Mouse (Mus musculus) kidney, embryonic 14.5 days (tissue): ENCODE results near the gene Ubac1. TPM values are rescaled to one million over a fixed set of nuclear protein-coding genes. Genes with fewer than 3 reads are reported as not detected.

Source experiments
- ATAC-seq: fragments of 200-750 bp; cut with Nextera tagmentation; 2 replicates; pipeline ENCODE4 v1.8.0; 2017; ENCODE audit warnings: moderate number of reproducible peaks, mild to moderate bottlenecking, moderate TSS enrichment, moderate library complexity; ENCODE audit not compliant: low FRiP score, low TSS enrichment
- H3K27ac ChIP-seq: fragments of 300-500 bp; sonication (generic); 2 replicates; pipeline ENCODE4 v1.5.1; 2014; ENCODE audit warnings: low read depth, mild to moderate bottlenecking, low read length, moderate library complexity, mixed read lengths
- H3K27me3 ChIP-seq: fragments of 300-500 bp; sonication (generic); 2 replicates; pipeline ENCODE4 v1.6.1; 2014; ENCODE audit warnings: mild to moderate bottlenecking, low read length; ENCODE audit not compliant: control insufficient read depth, insufficient read depth
- H3K36me3 ChIP-seq: fragments of 300-500 bp; sonication (generic); 2 replicates; pipeline ENCODE4 v1.6.1; 2014; ENCODE audit warnings: low read length, mixed read lengths; ENCODE audit not compliant: control insufficient read depth, insufficient read depth
- H3K4me1 ChIP-seq: fragments of 300-500 bp; sonication (generic); 2 replicates; pipeline ENCODE4 v1.6.1; 2014; ENCODE audit warnings: low read length, mixed read lengths; ENCODE audit not compliant: control insufficient read depth, insufficient read depth
- H3K4me2 ChIP-seq: fragments of 300-500 bp; sonication (generic); replicated peaks from 2 replicates; pipeline ENCODE4 v1.6.1; 2014; ENCODE audit warnings: low read depth, mild to moderate bottlenecking, low read length
- H3K4me3 ChIP-seq: fragments of 300-500 bp; sonication (generic); 2 replicates; pipeline ENCODE4 v1.5.1; 2014; ENCODE audit warnings: mild to moderate bottlenecking, low read length
- H3K9ac ChIP-seq: fragments of 300-500 bp; sonication (generic); 2 replicates; pipeline ENCODE4 v1.6.1; 2014; ENCODE audit warnings: low read depth, mild to moderate bottlenecking, low read length, moderate library complexity
- H3K9me3 ChIP-seq: fragments of 300-500 bp; sonication (generic); 2 replicates; pipeline ENCODE4 v1.6.1; 2016; ENCODE audit warnings: low read length; ENCODE audit not compliant: control insufficient read depth
- WGBS: fragments of 180-500 bp; shearing (Covaris S2); extraction: QIAGEN DNeasy Blood & Tissue Kit; methylation state at CpG from one replicate; pipeline ENCODE4 v1.1.7; 2014; 5-methylcytosine and 5-hydroxymethylcytosine counted together
- polyA plus RNA-seq: library from polyadenylated mRNA; unstranded; fragments of >200 nt; fragmentation: Nextera tagmentation; extraction: Ambion mirVana; gene quantifications from 2 replicates; pipeline ENCODE4 v1.2.1, GENCODE M21; 2014

Gene Ubac1
- polyA plus RNA-seq, 1 experiment from 2014 or later, result 94.3 TPM

DNA sequence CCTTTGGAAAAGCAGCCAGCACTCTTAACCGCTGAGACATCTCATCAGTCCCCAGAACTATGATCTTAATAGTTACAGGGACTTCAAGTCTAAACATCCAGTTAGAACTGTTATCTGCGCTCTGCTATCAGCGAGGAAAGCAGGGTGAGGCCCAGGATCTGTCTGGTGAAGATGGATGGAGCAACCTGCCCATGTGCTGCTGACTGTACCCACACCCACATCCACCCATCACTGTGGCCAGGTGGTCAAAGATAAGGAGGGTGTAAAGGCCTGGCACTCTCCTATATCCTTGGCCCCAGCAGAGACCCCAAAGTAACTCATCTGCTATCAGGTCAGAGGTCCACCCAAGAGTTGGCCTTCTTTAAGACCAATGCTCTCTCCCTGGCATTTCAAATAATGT is 7.9 kb downstream of the Ubac1 start:
- 95% methylated on average over 3 of the region's 3 CpGs for WGBS
- Histone ChIP-seq H3K4me3 (no peak overlapping the region), H3K36me3 (peaks cover 69% of the 10 kb centered on the region), H3K4me2 (no peak overlapping the region), H3K9me3 (no peaks in the 10 kb centered on the region), H3K27me3 (no peaks in the 10 kb centered on the region), H3K9ac (no peak overlapping the region), H3K27ac (no peak overlapping the region), H3K4me1 (no peaks in the 10 kb centered on the region)
- ATAC-seq, result no peak

DNA sequence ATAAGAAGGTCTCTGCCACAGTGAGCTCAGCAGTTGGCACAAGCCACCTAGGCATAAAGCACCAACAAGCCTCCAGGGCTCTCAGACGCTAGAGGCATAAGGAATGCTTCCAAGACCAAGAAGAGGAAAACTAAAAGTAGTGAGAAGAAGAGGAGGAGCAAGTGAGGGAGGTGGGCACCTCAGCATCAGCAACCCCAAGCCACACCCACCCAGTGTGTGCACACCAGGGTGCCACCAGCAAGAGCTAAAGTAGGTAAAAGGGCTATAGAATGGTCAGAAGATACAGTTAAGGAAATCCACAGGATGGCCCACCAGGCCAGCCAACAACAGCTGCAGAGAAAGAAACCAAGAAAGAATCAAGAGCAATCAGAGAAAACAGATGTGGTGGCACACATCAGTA is 10.1 kb downstream of the Ubac1 start:
- no peak overlapping the region for H3K4me3 ChIP-seq
- H3K27me3 ChIP-seq, result no peaks in the 10 kb centered on the region
- H3K9ac ChIP-seq, result no peak overlapping the region
- peaks cover 89% of the 10 kb centered on the region for H3K36me3 ChIP-seq
- no peak overlapping the region for H3K27ac ChIP-seq
- no peaks in the 10 kb centered on the region for H3K9me3 ChIP-seq
- H3K4me1 ChIP-seq, result no peaks in the 10 kb centered on the region
- H3K4me2 ChIP-seq, result no peak overlapping the region
- no peak for ATAC-seq
- WGBS, result 85% methylated on average over 1 of the region's 1 CpGs

DNA sequence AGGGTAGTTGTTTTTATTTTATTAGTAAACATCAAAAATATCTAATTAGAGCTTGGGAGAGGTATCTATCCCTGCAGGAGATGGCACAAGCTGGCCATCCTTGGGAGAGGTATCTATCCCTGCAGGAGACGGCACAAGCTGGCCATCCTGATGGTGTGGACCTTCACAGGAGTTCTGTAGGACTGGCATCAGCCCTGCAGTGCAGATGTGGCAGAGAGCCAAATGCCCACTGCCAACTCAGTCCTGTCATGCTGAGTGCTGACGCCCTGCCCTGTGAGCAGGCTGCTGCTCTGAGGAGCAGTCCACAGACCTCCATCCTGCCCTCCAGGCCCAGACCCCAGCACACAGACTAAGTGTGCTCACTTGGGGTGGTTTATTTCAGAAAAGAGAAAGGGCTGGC is 19.5 kb downstream of the Ubac1 start:
- Histone ChIP-seq H3K36me3 (peaks cover 71% of the 10 kb centered on the region), H3K4me2 (no peak overlapping the region), H3K27me3 (no peaks in the 10 kb centered on the region), H3K4me1 (no peaks in the 10 kb centered on the region), H3K4me3 (no peak overlapping the region), H3K9me3 (no peaks in the 10 kb centered on the region), H3K27ac (no peak overlapping the region), H3K9ac (no peak overlapping the region)
- ATAC-seq, result no peak
- 91% methylated on average over 2 of the region's 2 CpGs for WGBS

DNA sequence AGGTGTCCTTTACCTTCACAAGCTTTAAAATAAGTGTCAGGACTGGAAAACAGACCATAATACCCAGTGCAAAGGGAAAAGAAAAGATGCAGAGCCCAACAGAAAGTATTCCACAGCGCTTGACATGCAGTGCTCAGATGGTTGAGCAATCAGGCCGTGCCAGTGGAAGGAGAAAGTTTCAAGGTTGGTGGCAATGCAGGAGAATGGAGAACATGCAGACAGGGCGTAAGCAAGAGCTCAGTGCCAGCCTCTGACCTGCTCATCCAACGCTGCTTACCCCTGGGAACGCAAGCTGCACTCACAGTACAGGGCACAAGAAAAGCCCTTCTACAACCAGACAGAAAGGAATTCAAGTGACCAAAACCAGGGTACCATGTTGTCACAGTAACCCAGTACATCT is 20.4 kb downstream of the Ubac1 start:
- Histone ChIP-seq H3K4me3 (no peak overlapping the region), H3K27ac (no peak overlapping the region), H3K4me1 (no peaks in the 10 kb centered on the region), H3K9ac (no peak overlapping the region), H3K9me3 (no peaks in the 10 kb centered on the region), H3K36me3 (peaks cover 67% of the 10 kb centered on the region), H3K27me3 (no peaks in the 10 kb centered on the region), H3K4me2 (no peak overlapping the region)
- ATAC-seq, result no peak
- 93% methylated on average over 5 of the region's 5 CpGs for WGBS

DNA sequence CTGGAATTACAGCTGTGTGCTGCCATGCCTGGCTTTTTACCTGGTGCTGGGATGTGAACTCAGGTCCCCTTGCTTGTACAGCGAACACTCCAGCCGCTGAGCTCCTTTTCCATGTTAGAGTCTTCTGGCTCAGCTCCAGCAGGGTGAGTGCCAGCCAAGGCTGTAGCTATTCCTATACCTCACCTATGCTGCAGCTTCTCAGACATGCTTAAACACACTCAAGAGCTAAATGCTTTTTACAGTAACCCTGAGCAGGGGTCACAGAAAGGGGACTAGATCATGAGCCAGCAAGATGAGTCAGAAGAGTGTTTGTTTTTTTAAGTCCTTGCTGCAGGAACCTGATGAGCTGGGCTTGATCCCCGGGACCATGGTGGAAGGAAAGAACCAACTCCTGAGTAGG is 23.8 kb downstream of the Ubac1 start:
- Histone ChIP-seq H3K27me3 (no peaks in the 10 kb centered on the region), H3K36me3 (peaks cover 40% of the 10 kb centered on the region), H3K4me2 (no peak overlapping the region), H3K4me1 (no peaks in the 10 kb centered on the region), H3K4me3 (no peak overlapping the region), H3K27ac (no peak overlapping the region), H3K9ac (no peak overlapping the region), H3K9me3 (no peaks in the 10 kb centered on the region)
- WGBS, result 94% methylated on average over 3 of the region's 3 CpGs
- ATAC-seq, result no peak

DNA sequence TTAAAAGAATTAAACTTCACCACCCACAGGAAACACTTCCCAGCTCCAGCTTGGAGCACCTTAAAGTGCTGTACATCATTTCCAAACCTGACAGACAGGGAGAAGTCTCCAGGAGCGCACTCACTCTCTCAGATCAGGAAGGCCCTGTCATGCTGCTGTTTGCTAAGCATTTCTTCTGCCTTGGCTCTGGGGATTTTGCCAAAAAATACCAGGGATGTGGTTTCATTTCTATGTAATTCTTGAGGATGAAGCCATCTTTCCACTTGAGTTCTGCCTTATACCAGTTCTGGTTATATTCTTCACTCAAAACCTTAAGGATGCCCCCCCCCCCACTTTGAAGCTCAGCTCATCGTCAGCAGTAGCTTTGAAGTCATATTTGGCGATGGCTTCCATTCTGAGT is 26.8 kb downstream of the Ubac1 start:
- Histone ChIP-seq H3K27ac (no peak overlapping the region), H3K9ac (no peak overlapping the region), H3K9me3 (no peaks in the 10 kb centered on the region), H3K27me3 (no peaks in the 10 kb centered on the region), H3K4me2 (no peak overlapping the region), H3K36me3 (peaks cover 24% of the 10 kb centered on the region), H3K4me1 (no peaks in the 10 kb centered on the region), H3K4me3 (no peak overlapping the region)
- ATAC-seq, result no peak
- 93% methylated on average over 3 of the region's 3 CpGs for WGBS

DNA sequence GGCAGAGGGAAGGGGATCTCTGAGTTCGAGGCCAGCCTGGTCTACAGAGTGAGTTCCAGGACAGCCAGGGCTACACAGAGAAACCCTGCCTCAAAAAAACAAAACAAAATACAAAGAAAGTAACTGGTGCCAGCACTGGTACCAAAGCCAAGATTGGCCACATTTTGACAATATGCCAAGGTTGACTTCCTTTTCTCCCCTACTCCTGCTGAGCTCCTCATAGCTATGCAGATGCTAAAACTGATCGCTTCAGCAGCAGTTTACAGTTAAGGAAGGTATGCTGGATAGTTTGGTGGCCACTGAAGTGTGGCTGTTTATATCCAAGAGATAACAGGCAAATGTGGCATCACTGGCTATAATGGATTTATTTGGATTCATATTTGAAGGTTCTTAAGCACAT is 29.3 kb downstream of the Ubac1 start:
- Histone ChIP-seq H3K4me2 (no peak overlapping the region), H3K9me3 (no peaks in the 10 kb centered on the region), H3K27me3 (no peaks in the 10 kb centered on the region), H3K36me3 (peaks cover 3% of the 10 kb centered on the region; the same call in 1 of the 2 replicates), H3K4me3 (no peak overlapping the region), H3K4me1 (no peaks in the 10 kb centered on the region), H3K9ac (no peak overlapping the region), H3K27ac (no peak overlapping the region)
- 74% methylated on average over 2 of the region's 2 CpGs for WGBS
- no peak for ATAC-seq

DNA sequence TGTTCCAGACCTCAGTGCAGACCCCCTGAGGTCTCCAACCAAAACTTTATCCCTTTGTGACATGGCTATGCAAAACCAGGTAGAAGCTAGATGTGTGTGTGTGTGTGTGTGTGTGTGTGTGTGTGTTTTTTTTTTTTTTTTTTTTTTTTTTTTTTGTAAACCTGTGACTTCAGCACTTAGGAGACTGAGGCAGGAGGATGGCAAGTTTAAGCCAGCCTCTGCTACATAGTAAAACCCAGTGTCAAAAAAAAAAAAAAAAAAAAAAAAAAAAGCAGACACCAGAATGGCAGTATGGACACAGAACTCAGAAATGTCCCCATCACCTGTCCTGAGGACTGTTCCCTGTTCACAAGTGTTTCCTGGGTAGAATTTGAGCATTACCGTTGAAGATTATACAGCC is 31.9 kb downstream of the Ubac1 start:
- 94% methylated on average over 1 of the region's 1 CpGs for WGBS
- H3K4me2 ChIP-seq, result no peak overlapping the region
- H3K4me1 ChIP-seq, result no peaks in the 10 kb centered on the region
- no peaks in the 10 kb centered on the region for H3K27me3 ChIP-seq
- no peaks in the 10 kb centered on the region for H3K9me3 ChIP-seq
- no peak overlapping the region for H3K9ac ChIP-seq
- no peak overlapping the region for H3K4me3 ChIP-seq
- H3K27ac ChIP-seq, result no peak overlapping the region
- ATAC-seq, result no peak
- no peaks in the 10 kb centered on the region for H3K36me3 ChIP-seq

DNA sequence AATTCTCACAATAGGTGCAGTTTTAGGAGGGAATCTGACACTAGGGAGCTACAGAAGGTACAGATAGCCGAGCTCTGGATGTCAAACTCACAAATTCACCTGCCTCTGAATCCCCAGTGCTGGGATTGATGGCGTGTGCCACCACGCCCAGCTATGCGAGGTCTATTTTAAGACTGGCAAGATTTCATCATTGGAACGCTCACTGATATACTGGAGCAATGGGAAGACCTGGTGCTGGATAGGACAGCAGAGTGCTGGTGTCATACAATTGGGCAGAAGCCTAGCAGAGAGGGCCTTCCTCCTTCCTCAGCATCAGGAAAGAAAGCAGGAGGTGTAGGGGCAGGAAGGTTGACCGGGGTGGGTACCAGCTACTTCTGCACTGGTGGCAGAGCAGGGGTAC is 33.7 kb downstream of the Ubac1 start:
- no peak for ATAC-seq
- 87% methylated on average over 6 of the region's 6 CpGs for WGBS

DNA sequence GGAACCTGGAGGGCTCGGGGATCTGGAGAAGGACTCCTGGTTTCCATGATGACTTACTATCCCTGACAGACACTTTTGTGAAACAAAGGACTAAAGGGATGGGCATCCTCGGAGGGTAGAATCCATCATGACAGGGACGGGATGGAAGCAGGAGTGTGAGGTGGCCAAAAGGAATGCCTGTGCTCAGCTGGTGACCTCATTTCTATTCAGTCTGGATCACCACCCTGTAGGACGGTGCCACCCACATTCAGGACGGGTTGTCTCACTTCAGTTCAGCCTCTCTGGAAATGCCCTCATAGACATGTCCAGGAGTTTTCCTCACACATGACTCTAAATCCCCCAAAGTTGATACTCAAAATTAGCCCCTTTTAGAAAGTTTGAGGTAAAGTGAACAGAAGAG is 34.9 kb downstream of the Ubac1 start:
- WGBS, result 74% methylated on average over 5 of the region's 5 CpGs
- ATAC-seq, result no peak
- Histone ChIP-seq H3K9me3 (no peaks in the 10 kb centered on the region), H3K4me2 (no peak overlapping the region), H3K27me3 (no peaks in the 10 kb centered on the region), H3K27ac (no peak overlapping the region), H3K4me3 (no peak overlapping the region), H3K9ac (no peak overlapping the region), H3K36me3 (no peaks in the 10 kb centered on the region), H3K4me1 (peaks cover 8% of the 10 kb centered on the region)

More for the DNA sequence above, 33.7 kb downstream of the Ubac1 start:
- no peaks in the 10 kb centered on the region for H3K27me3 ChIP-seq
- H3K9ac ChIP-seq, result no peak overlapping the region
- no peaks in the 10 kb centered on the region for H3K9me3 ChIP-seq
- H3K27ac ChIP-seq, result no peak overlapping the region
- H3K4me2 ChIP-seq, result no peak overlapping the region
- no peaks in the 10 kb centered on the region for H3K36me3 ChIP-seq
- peaks cover 5% of the 10 kb centered on the region; the same call in 1 of the 2 replicates for H3K4me1 ChIP-seq
- H3K4me3 ChIP-seq, result no peak overlapping the region
